Mouse (Mus musculus) forebrain, embryonic 14.5 days (tissue): Measurements from ENCODE around the gene Zfp362. TPM values are rescaled to one million over a fixed set of nuclear protein-coding genes. Genes with fewer than 3 reads are reported as not detected.

Source experiments
- ATAC-seq: fragments of 200-750 bp; cut with Nextera tagmentation; 2 replicates; pipeline ENCODE4 v1.8.0; 2017; ENCODE audit warnings: mild to moderate bottlenecking, moderate library complexity
- DNase-seq: peaks from one replicate; pipeline ENCODE4 v3.0.0-alpha.2; 2015; ENCODE audit warnings: low spot score
- H3K27ac ChIP-seq: fragments of 300-500 bp; sonication (generic); 2 replicates; pipeline ENCODE4 v1.5.1; 2014; ENCODE audit warnings: low read depth, mild to moderate bottlenecking, control low read depth, low read length, moderate library complexity
- H3K27me3 ChIP-seq: fragments of 300-500 bp; sonication (generic); replicated peaks from 2 replicates; pipeline ENCODE4 v1.6.1; 2014; ENCODE audit warnings: low read length, control low read depth, mixed read lengths; ENCODE audit not compliant: control insufficient read depth, insufficient read depth
- H3K36me3 ChIP-seq: fragments of 300-500 bp; sonication (generic); 2 replicates; pipeline ENCODE4 v1.6.1; 2014; ENCODE audit warnings: low read length, control low read depth; ENCODE audit not compliant: control insufficient read depth, insufficient read depth
- H3K4me1 ChIP-seq: fragments of 300-500 bp; sonication (generic); 2 replicates; pipeline ENCODE4 v1.6.1; 2014; ENCODE audit warnings: antibody characterized with exemption, low read length, control low read depth; ENCODE audit not compliant: control insufficient read depth, insufficient read depth
- H3K4me2 ChIP-seq: fragments of 300-500 bp; sonication (generic); 2 replicates; pipeline ENCODE4 v1.6.1; 2014; ENCODE audit warnings: mild to moderate bottlenecking, control low read depth, low read length
- H3K4me3 ChIP-seq: fragments of 300-500 bp; sonication (generic); 2 replicates; pipeline ENCODE4 v1.5.1; 2014; ENCODE audit warnings: low read depth, low read length, control low read depth
- H3K9ac ChIP-seq: fragments of 300-500 bp; sonication (generic); 2 replicates; pipeline ENCODE4 v1.6.1; 2014; ENCODE audit warnings: mild to moderate bottlenecking, low read length, control low read depth, moderate library complexity
- H3K9me3 ChIP-seq: fragments of 300-500 bp; sonication (generic); replicated peaks from 2 replicates; pipeline ENCODE4 v1.6.1; 2016; ENCODE audit warnings: low read length, control low read depth, mixed read lengths; ENCODE audit not compliant: control insufficient read depth
- WGBS: fragments of 180-500 bp; shearing (Covaris S2); extraction: QIAGEN DNeasy Blood & Tissue Kit; methylation state at CpG from one replicate; pipeline ENCODE4 v1.1.7; 2014; 5-methylcytosine and 5-hydroxymethylcytosine counted together
- polyA plus RNA-seq: library from polyadenylated mRNA; unstranded; fragments of >200 nt; fragmentation: Nextera tagmentation; extraction: Ambion mirVana; gene quantifications from 2 replicates; pipeline ENCODE4 v1.2.1, GENCODE M21; 2014

Zfp362 gene
- polyA plus RNA-seq, 1 experiment from 2014 or later: 26.1 TPM

GRCm38 (mm10) chr4:128742379-128742970 lies 63.4 kb downstream of the Zfp362 start:
- H3K4me2 ChIP-seq: no peak overlapping the region
- H3K9ac ChIP-seq: no peak overlapping the region
- H3K9me3 ChIP-seq: no peaks in the 10 kb centered on the region
- peaks cover 16% of the 10 kb centered on the region for H3K4me1 ChIP-seq
- ATAC-seq (no peak), DNase-seq (no peak)
- WGBS: 48% methylated on average over 10 of the region's 10 CpGs
- no peak overlapping the region for H3K27ac ChIP-seq
- H3K27me3 ChIP-seq: no peaks in the 10 kb centered on the region
- no peak overlapping the region for H3K4me3 ChIP-seq
- peaks cover 56% of the 10 kb centered on the region for H3K36me3 ChIP-seq

GRCm38 (mm10) chr4:128741906-128742305 lies 63.9 kb downstream of the Zfp362 start:
- ATAC-seq: no peak
- H3K27me3 ChIP-seq: no peaks in the 10 kb centered on the region
- no peaks in the 10 kb centered on the region for H3K9me3 ChIP-seq
- no peak overlapping the region for H3K4me3 ChIP-seq
- 0 out of 2 replicates have a peak overlapping the region, but pooled peaks have one; percentile 8 for H3K9ac ChIP-seq
- no peak for DNase-seq
- no peak overlapping the region for H3K4me2 ChIP-seq
- H3K36me3 ChIP-seq: peaks cover 50% of the 10 kb centered on the region
- WGBS: 47% methylated on average over 5 of the region's 5 CpGs
- H3K4me1 ChIP-seq: peaks cover 21% of the 10 kb centered on the region
- no peak overlapping the region for H3K27ac ChIP-seq

GRCm38 (mm10) chr4:128740878-128741277 lies 65.0 kb downstream of the Zfp362 start:
- H3K9me3 ChIP-seq: no peaks in the 10 kb centered on the region
- DNase-seq (no peak), ATAC-seq (no peak)
- H3K36me3 ChIP-seq: peaks cover 40% of the 10 kb centered on the region
- H3K9ac ChIP-seq: no peak overlapping the region
- no peaks in the 10 kb centered on the region for H3K27me3 ChIP-seq
- no peak overlapping the region for H3K4me3 ChIP-seq
- H3K27ac ChIP-seq: no peak overlapping the region
- H3K4me1 ChIP-seq: peaks cover 31% of the 10 kb centered on the region
- 61% methylated on average over 1 of the region's 1 CpGs for WGBS
- H3K4me2 ChIP-seq: no peak overlapping the region

GRCm38 (mm10) chr4:128737825-128738610 lies 67.8 kb downstream of the Zfp362 start:
- Histone ChIP-seq H3K9ac (peak overlapping the region; percentile 47), H3K4me3 (no peak overlapping the region), H3K4me2 (peak overlapping the region; percentile 45), H3K27ac (peak overlapping the region; percentile 92), H3K27me3 (no peaks in the 10 kb centered on the region), H3K4me1 (peaks cover 60% of the 10 kb centered on the region), H3K36me3 (peaks cover 28% of the 10 kb centered on the region; the same call in 1 of the 2 replicates), H3K9me3 (no peaks in the 10 kb centered on the region)
- DNase-seq: no peak
- 19% methylated on average over 14 of the region's 14 CpGs for WGBS
- no peak for ATAC-seq

GRCm38 (mm10) chr4:128737137-128737589 lies 68.7 kb downstream of the Zfp362 start:
- peak; percentile 82 for DNase-seq
- Histone ChIP-seq H3K4me3 (no peak overlapping the region), H3K9me3 (no peaks in the 10 kb centered on the region), H3K4me1 (peaks cover 60% of the 10 kb centered on the region), H3K27ac (peak overlapping the region; percentile 92), H3K36me3 (peaks cover 22% of the 10 kb centered on the region; the same call in 1 of the 2 replicates), H3K4me2 (peak overlapping the region; percentile 45), H3K9ac (peak overlapping the region; percentile 62), H3K27me3 (no peaks in the 10 kb centered on the region)
- WGBS: 2% methylated on average over 6 of the region's 6 CpGs
- peak; percentile 56 for ATAC-seq

GRCm38 (mm10) chr4:128734721-128735671 lies 70.8 kb downstream of the Zfp362 start:
- Histone ChIP-seq H3K9ac (peak overlapping the region; percentile 32), H3K4me3 (no peak overlapping the region), H3K4me2 (peak overlapping the region; percentile 45), H3K36me3 (peaks cover 35% of the 10 kb centered on the region; the same call in 1 of the 2 replicates), H3K27ac (peak overlapping the region; percentile 92), H3K27me3 (no peaks in the 10 kb centered on the region), H3K4me1 (peaks cover 75% of the 10 kb centered on the region), H3K9me3 (no peaks in the 10 kb centered on the region)
- ATAC-seq (no peak), DNase-seq (no peak)
- WGBS: 53% methylated on average over 18 of the region's 18 CpGs

- ATAC-seq (peak; percentile 65), DNase-seq (peak; percentile 86)
- H3K4me2 ChIP-seq: peak overlapping the region; percentile 45
- no peaks in the 10 kb centered on the region for H3K27me3 ChIP-seq
- peak overlapping the region; percentile 82 for H3K27ac ChIP-seq
- H3K36me3 ChIP-seq: peaks cover 35% of the 10 kb centered on the region; the same call in 1 of the 2 replicates
- peak overlapping the region; percentile 32 for H3K9ac ChIP-seq
- H3K9me3 ChIP-seq: no peaks in the 10 kb centered on the region
- 0 out of 2 replicates have a peak overlapping the region, but pooled peaks have one; percentile 0 for H3K4me3 ChIP-seq
- WGBS: 7% methylated on average over 5 of the region's 5 CpGs
- H3K4me1 ChIP-seq: peaks cover 81% of the 10 kb centered on the region
Measured at GRCm38 (mm10) chr4:128734217-128734616, 71.6 kb downstream of the Zfp362 start.

GRCm38 (mm10) chr4:128733496-128733895 lies 72.3 kb downstream of the Zfp362 start:
- H3K9me3 ChIP-seq: no peaks in the 10 kb centered on the region
- peak overlapping the region; percentile 45 for H3K4me2 ChIP-seq
- peak overlapping the region; percentile 32 for H3K9ac ChIP-seq
- 0 out of 2 replicates have a peak overlapping the region, but pooled peaks have one; percentile 2 for H3K4me3 ChIP-seq
- peaks cover 81% of the 10 kb centered on the region for H3K4me1 ChIP-seq
- H3K27ac ChIP-seq: peak overlapping the region; percentile 82
- WGBS: 34% methylated on average over 6 of the region's 6 CpGs
- no peak for DNase-seq
- H3K36me3 ChIP-seq: peaks cover 35% of the 10 kb centered on the region; the same call in 1 of the 2 replicates
- no peak for ATAC-seq
- H3K27me3 ChIP-seq: no peaks in the 10 kb centered on the region
